Mouse (Mus musculus): ENCODE data around the gene Gm11564. TPM values are rescaled to one million over a fixed set of nuclear protein-coding genes. Genes with fewer than 3 reads are reported as not detected.
"Not testable (repeated sequence)": the region's sequence is repeated elsewhere in the genome, so short reads cannot be mapped to it uniquely, and the experiment has no call there.

Gene Gm11564
- polyA plus RNA-seq, 1 experiment from 2014 or later = not detected

GRCm38 (mm10) chr11:99809792-99810191 is 5.7 kb downstream of the Gm11564 start, which contains the start of gene Krtap4-13:
Krtap4-13 (minus strand) TSS chr11:99809892.
- H3K36me3 ChIP-seq (ENCODE audit: control insufficient read depth, insufficient read depth, low read length); ATAC-seq (ENCODE audit: low FRiP score, low TSS enrichment); H3K4me2 ChIP-seq (replicated peaks; ENCODE audit: low read depth, low read length); H3K9me3 ChIP-seq (ENCODE audit: control insufficient read depth, low read length); H3K4me1 ChIP-seq (ENCODE audit: control insufficient read depth, insufficient read depth, low read length); H3K9ac ChIP-seq (ENCODE audit: low read depth, low read length); H3K27me3 ChIP-seq (ENCODE audit: control insufficient read depth, insufficient read depth, low read length); H3K27ac ChIP-seq (ENCODE audit: low read depth, low read length); H3K4me3 ChIP-seq (ENCODE audit: low read length): not testable (repeated sequence)

DNA sequence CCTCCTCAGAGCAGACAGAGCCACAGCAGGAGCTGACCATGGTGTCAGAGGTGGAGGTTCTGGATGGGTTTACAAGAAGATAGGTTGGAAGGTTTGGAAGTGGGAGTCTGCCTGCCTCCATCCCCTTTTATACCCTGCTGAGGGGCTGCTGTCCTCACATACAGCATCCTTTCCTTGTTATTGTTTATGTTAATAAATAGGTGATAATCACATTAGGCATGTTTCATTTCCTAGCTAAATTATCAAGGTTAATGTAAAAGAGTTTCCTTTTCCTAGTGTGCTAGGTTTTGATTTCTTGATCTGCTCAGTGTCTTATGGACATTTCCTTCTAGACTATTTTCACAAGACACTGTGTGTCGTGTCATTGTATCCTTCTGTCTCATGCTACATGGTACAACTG is 11.1 kb downstream of the Gm11564 start, which contains the start of gene Gm11554:
Gene Gm11554 (minus strand): TSS at position 101 of the 400 bp plus-strand sequence.
- not testable (repeated sequence) for H3K27ac ChIP-seq (ENCODE audit: low read depth, low read length); H3K4me2 ChIP-seq (replicated peaks; ENCODE audit: low read depth, low read length); H3K9me3 ChIP-seq (ENCODE audit: control insufficient read depth, low read length); H3K4me1 ChIP-seq (ENCODE audit: control insufficient read depth, insufficient read depth, low read length); ATAC-seq (ENCODE audit: low FRiP score, low TSS enrichment); H3K27me3 ChIP-seq (ENCODE audit: control insufficient read depth, insufficient read depth, low read length); H3K9ac ChIP-seq (ENCODE audit: low read depth, low read length); H3K36me3 ChIP-seq (ENCODE audit: control insufficient read depth, insufficient read depth, low read length); H3K4me3 ChIP-seq (ENCODE audit: low read length)
- WGBS = no CpG with 5 or more reads among the region's 1 CpGs

GRCm38 (mm10) chr11:99798832-99799231 is 16.6 kb downstream of the Gm11564 start, which contains the start of gene Gm11569:
Gm11569 (minus strand) TSS chr11:99798932.
- H3K9me3 ChIP-seq (ENCODE audit: control insufficient read depth, low read length); H3K27me3 ChIP-seq (ENCODE audit: control insufficient read depth, insufficient read depth, low read length); H3K27ac ChIP-seq (ENCODE audit: low read depth, low read length); H3K36me3 ChIP-seq (ENCODE audit: control insufficient read depth, insufficient read depth, low read length); H3K9ac ChIP-seq (ENCODE audit: low read depth, low read length); H3K4me1 ChIP-seq (ENCODE audit: control insufficient read depth, insufficient read depth, low read length); H3K4me3 ChIP-seq (ENCODE audit: low read length); ATAC-seq (ENCODE audit: low FRiP score, low TSS enrichment); H3K4me2 ChIP-seq (replicated peaks; ENCODE audit: low read depth, low read length): not testable (repeated sequence)
- WGBS = no CpG with 5 or more reads among the region's 1 CpGs

GRCm38 (mm10) chr11:99793367-99793766 is 22.1 kb downstream of the Gm11564 start, which contains the start of gene Gm11596:
Gm11596 (minus strand) TSS chr11:99793467.
- no peak within 1 kb of the TSS for H3K27ac ChIP-seq (ENCODE audit: low read depth, low read length)
- no peak within 1 kb of the TSS for H3K4me3 ChIP-seq (ENCODE audit: low read length)
- no peak for ATAC-seq (ENCODE audit: low FRiP score, low TSS enrichment)
- H3K27me3 ChIP-seq (ENCODE audit: control insufficient read depth, insufficient read depth, low read length) = no peaks in the 10 kb centered on the region
- no peak within 1 kb of the TSS for H3K4me2 ChIP-seq (replicated peaks; ENCODE audit: low read depth, low read length)
- H3K9me3 ChIP-seq (ENCODE audit: control insufficient read depth, low read length) = no peaks in the 10 kb centered on the region
- H3K36me3 ChIP-seq (ENCODE audit: control insufficient read depth, insufficient read depth, low read length) = no peaks in the 10 kb centered on the region
- no peak within 1 kb of the TSS for H3K9ac ChIP-seq (ENCODE audit: low read depth, low read length)
- WGBS = 83% methylated on average over 2 of the region's 2 CpGs
- H3K4me1 ChIP-seq (ENCODE audit: control insufficient read depth, insufficient read depth, low read length) = no peaks in the 10 kb centered on the region

DNA sequence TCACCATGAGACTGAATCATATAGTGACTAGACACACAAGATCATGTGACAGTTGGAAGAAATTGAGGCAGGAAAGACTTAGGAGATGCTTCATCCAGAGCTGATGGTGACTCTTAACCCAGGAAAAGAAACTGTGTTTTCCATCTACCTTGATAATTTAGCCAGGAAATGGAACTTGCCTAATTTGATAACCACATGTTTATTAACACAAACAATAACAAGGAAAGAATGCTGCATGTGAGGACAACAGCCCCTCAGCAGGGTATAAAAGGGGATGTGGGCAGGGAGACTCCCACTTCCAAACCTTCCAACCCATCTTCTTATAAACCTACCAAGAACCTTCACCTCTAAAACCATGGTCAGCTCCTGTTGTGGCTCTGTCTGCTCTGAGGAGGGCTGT is 30.6 kb downstream of the Gm11564 start, which contains the start of gene Krtap4-9:
Gene Krtap4-9 (plus strand): TSS at position 301 of the 400 bp plus-strand sequence.
- not testable (repeated sequence) for H3K9ac ChIP-seq (ENCODE audit: low read depth, low read length); H3K4me1 ChIP-seq (ENCODE audit: control insufficient read depth, insufficient read depth, low read length); ATAC-seq (ENCODE audit: low FRiP score, low TSS enrichment); H3K9me3 ChIP-seq (ENCODE audit: control insufficient read depth, low read length); H3K4me2 ChIP-seq (replicated peaks; ENCODE audit: low read depth, low read length); H3K4me3 ChIP-seq (ENCODE audit: low read length); H3K27ac ChIP-seq (ENCODE audit: low read depth, low read length); H3K27me3 ChIP-seq (ENCODE audit: control insufficient read depth, insufficient read depth, low read length); H3K36me3 ChIP-seq (ENCODE audit: control insufficient read depth, insufficient read depth, low read length)

- Histone ChIP-seq H3K27me3 (ENCODE audit: control insufficient read depth, insufficient read depth, low read length) (no peaks in the 10 kb centered on the region), H3K9me3 (ENCODE audit: control insufficient read depth, low read length) (no peaks in the 10 kb centered on the region), H3K36me3 (ENCODE audit: control insufficient read depth, insufficient read depth, low read length) (no peaks in the 10 kb centered on the region), H3K4me1 (ENCODE audit: control insufficient read depth, insufficient read depth, low read length) (no peaks in the 10 kb centered on the region), H3K9ac (ENCODE audit: low read depth, low read length) (no peak within 1 kb of the TSS), H3K4me3 (ENCODE audit: low read length) (no peak within 1 kb of the TSS), H3K27ac (ENCODE audit: low read depth, low read length) (no peak within 1 kb of the TSS), H3K4me2 (replicated peaks; ENCODE audit: low read depth, low read length) (no peak within 1 kb of the TSS)
- no peak for ATAC-seq (ENCODE audit: low FRiP score, low TSS enrichment)
- 98% methylated on average over 2 of the region's 2 CpGs for WGBS
Observed at GRCm38 (mm10) chr11:99780604-99781003, 34.9 kb downstream of the Gm11564 start, which contains the start of gene Krtap4-8. Krtap4-8 (minus strand) TSS chr11:99780704.

GRCm38 (mm10) chr11:99778401-99778800 is 37.1 kb downstream of the Gm11564 start:
- Histone ChIP-seq H3K9me3 (ENCODE audit: control insufficient read depth, low read length) (no peaks in the 10 kb centered on the region), H3K9ac (ENCODE audit: low read depth, low read length) (no peak overlapping the region), H3K4me2 (replicated peaks; ENCODE audit: low read depth, low read length) (no peak overlapping the region), H3K4me3 (ENCODE audit: low read length) (no peak overlapping the region), H3K27me3 (ENCODE audit: control insufficient read depth, insufficient read depth, low read length) (no peaks in the 10 kb centered on the region), H3K36me3 (ENCODE audit: control insufficient read depth, insufficient read depth, low read length) (no peaks in the 10 kb centered on the region), H3K4me1 (ENCODE audit: control insufficient read depth, insufficient read depth, low read length) (no peaks in the 10 kb centered on the region), H3K27ac (ENCODE audit: low read depth, low read length) (no peak overlapping the region)
- ATAC-seq (ENCODE audit: low FRiP score, low TSS enrichment) = no peak
- WGBS = 65% methylated on average over 7 of the region's 7 CpGs

- H3K4me2 ChIP-seq (replicated peaks; ENCODE audit: low read depth, low read length); H3K4me1 ChIP-seq (ENCODE audit: control insufficient read depth, insufficient read depth, low read length); H3K9me3 ChIP-seq (ENCODE audit: control insufficient read depth, low read length); ATAC-seq (ENCODE audit: low FRiP score, low TSS enrichment); H3K27me3 ChIP-seq (ENCODE audit: control insufficient read depth, insufficient read depth, low read length); H3K27ac ChIP-seq (ENCODE audit: low read depth, low read length); H3K36me3 ChIP-seq (ENCODE audit: control insufficient read depth, insufficient read depth, low read length); H3K4me3 ChIP-seq (ENCODE audit: low read length); H3K9ac ChIP-seq (ENCODE audit: low read depth, low read length): not testable (repeated sequence)
Observed at GRCm38 (mm10) chr11:99772813-99773212, 42.7 kb downstream of the Gm11564 start, which contains the start of gene Gm11595. Gm11595 (minus strand) TSS chr11:99772913.

DNA sequence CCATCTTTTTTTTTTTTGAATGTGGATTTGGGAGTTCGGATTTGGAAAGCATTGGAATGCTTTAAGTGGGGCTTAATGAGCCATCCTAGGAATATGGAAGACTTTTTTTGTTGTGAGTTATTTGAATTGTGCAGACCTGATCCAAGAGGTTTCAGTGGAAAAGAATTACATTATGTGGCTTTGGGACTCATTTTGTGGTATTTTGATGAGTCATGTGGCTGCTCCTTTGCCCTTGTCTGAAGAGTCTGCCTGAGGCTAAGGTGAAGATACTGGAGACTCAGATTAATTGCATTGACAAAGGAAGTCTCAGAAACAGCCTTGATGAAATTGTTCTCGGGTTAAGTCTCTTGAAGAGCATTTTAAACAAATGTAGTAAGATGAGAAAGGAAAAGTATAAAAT is 47.1 kb downstream of the Gm11564 start:
- H3K4me3 ChIP-seq (ENCODE audit: low read length) = no peak overlapping the region
- H3K9me3 ChIP-seq (ENCODE audit: control insufficient read depth, low read length) = no peaks in the 10 kb centered on the region
- no peaks in the 10 kb centered on the region for H3K4me1 ChIP-seq (ENCODE audit: control insufficient read depth, insufficient read depth, low read length)
- no peak for ATAC-seq (ENCODE audit: low FRiP score, low TSS enrichment)
- WGBS = 68% methylated on average over 2 of the region's 2 CpGs
- H3K4me2 ChIP-seq (replicated peaks; ENCODE audit: low read depth, low read length) = no peak overlapping the region
- H3K27me3 ChIP-seq (ENCODE audit: control insufficient read depth, insufficient read depth, low read length) = no peaks in the 10 kb centered on the region
- no peak overlapping the region for H3K9ac ChIP-seq (ENCODE audit: low read depth, low read length)
- H3K27ac ChIP-seq (ENCODE audit: low read depth, low read length) = no peak overlapping the region
- no peaks in the 10 kb centered on the region for H3K36me3 ChIP-seq (ENCODE audit: control insufficient read depth, insufficient read depth, low read length)

Data from kidney, embryonic 14.5 days (tissue).